Comparison of ENCODE assay signal across 16 mouse cellular contexts in the genomic region with DNA sequence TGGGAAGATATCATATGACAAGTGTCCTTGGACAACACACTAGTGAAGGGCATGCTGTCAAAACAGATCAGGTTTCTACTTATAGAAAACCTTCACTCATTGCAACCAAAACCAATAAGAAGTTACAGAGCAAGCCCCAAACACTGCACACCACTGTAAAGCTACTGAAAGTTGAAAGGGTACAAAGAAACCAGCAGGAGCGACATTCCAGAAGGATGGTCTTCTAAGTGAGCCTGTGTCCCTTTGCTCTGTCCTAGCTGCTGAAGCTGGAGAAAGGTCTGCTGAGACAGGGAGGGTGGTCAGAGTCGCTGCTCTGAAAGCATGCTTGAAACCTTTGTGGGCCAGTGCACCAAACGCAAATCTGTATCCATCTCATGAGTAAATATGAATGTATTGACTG.
"Had no signal": no experiment of that assay in that cellular context is flagged by ENCODE, and none has a peak within 500 bp of the region (broad histone marks: within the 10 kb centered on the region; RNA-seq: fewer than 3 reads in every experiment).

No protein-coding gene starts in this region.

- H3K9me3 ChIP-seq: neural tube, embryonic 13.5 days; neural tube, embryonic 15.5 days; stomach, embryonic 15.5 days had no signal

- H3K27me3 ChIP-seq: neural tube, embryonic 13.5 days; neural tube, embryonic 15.5 days; stomach, embryonic 15.5 days had no signal

- DNase-seq: retina, postnatal 1 day; right cerebral cortex, adult 18-20 months; right cerebral cortex, postnatal 14 days; right cerebral cortex, postnatal 25 days; right cerebral cortex, postnatal 4 days; spleen, adult 18-20 months; thymus, adult 18-20 months; thymus, adult 2 months; thymus, postnatal 14 days; thymus, postnatal 25 days; thymus, postnatal 36 days; thymus, postnatal 4 days had no signal

- H3K36me3 ChIP-seq: neural tube, embryonic 13.5 days; neural tube, embryonic 15.5 days; stomach, embryonic 15.5 days had no signal

- H3K4me3 ChIP-seq: neural tube, embryonic 13.5 days; neural tube, embryonic 15.5 days; stomach, embryonic 15.5 days had no signal

- H3K4me2 ChIP-seq: neural tube, embryonic 13.5 days; neural tube, embryonic 15.5 days; stomach, embryonic 15.5 days had no signal

- H3K4me1 ChIP-seq: neural tube, embryonic 13.5 days; neural tube, embryonic 15.5 days; stomach, embryonic 15.5 days had no signal

- H3K9ac ChIP-seq: neural tube, embryonic 13.5 days; neural tube, embryonic 15.5 days; stomach, embryonic 15.5 days had no signal

- H3K27ac ChIP-seq: neural tube, embryonic 13.5 days; neural tube, embryonic 15.5 days; stomach, embryonic 15.5 days; stomach, postnatal 0 days had no signal
